Mouse (Mus musculus) ES-E14 (cell line): ENCODE results near the gene Erg. TPM values are rescaled to one million over a fixed set of nuclear protein-coding genes. Genes with fewer than 3 reads are reported as not detected.

Experiments used
- DNase-seq: peaks from one replicate; pipeline ENCODE4 v3.0.0-alpha.2; 2013; ENCODE audit warnings: low read depth, low spot score
- H3K27ac ChIP-seq: 2 replicates; pipeline ENCODE4 v1.5.1; 2012; ENCODE audit warnings: low read depth, mild to moderate bottlenecking, low read length, moderate library complexity, mixed read lengths; ENCODE audit not compliant: poor library complexity, insufficient read depth, severe bottlenecking
- H3K36me3 ChIP-seq: 2 replicates; pipeline ENCODE4 v1.6.1; 2012; ENCODE audit warnings: mild to moderate bottlenecking, low read length, moderate library complexity, mixed read lengths; ENCODE audit not compliant: control insufficient read depth, poor library complexity, insufficient read depth, severe bottlenecking
- H3K4me1 ChIP-seq, 2 experiments: fragments of 150-350 bp in 1 of 2; sonication (generic) in 1 of 2; 2 replicates each; pipeline ENCODE4 v1.6.1; 2012; ENCODE audit warnings: low read length in 2 of 2, mild to moderate bottlenecking in 1 of 2, mixed read lengths in 1 of 2; ENCODE audit not compliant: control insufficient read depth in 2 of 2, insufficient read depth in 2 of 2, poor library complexity in 1 of 2
- H3K4me3 ChIP-seq, 2 experiments: fragments of 150-350 bp in 1 of 2; sonication (generic) in 1 of 2; 2 replicates each; pipeline ENCODE4 v1.5.1; 2012; ENCODE audit warnings: low read length in 2 of 2, low read depth in 1 of 2, mild to moderate bottlenecking in 1 of 2, mixed read lengths in 1 of 2; ENCODE audit not compliant: insufficient read depth in 1 of 2, poor library complexity in 1 of 2, severe bottlenecking in 1 of 2
- H3K9ac ChIP-seq: 2 replicates; pipeline ENCODE4 v1.6.1; 2012; ENCODE audit warnings: low read depth, mild to moderate bottlenecking, low read length, mixed read lengths; ENCODE audit not compliant: poor library complexity, insufficient read depth, severe bottlenecking
- H3K9me3 ChIP-seq: fragments of 150-350 bp; sonication (generic); 2 replicates; pipeline ENCODE4 v1.6.1; 2012; ENCODE audit warnings: low read depth, mild to moderate bottlenecking, low read length; ENCODE audit not compliant: control insufficient read depth, insufficient read depth
- CHD2 ChIP-seq: IDR thresholded peaks from 2 replicates; pipeline ENCODE4 v1.6.1; 2014; ENCODE audit warnings: mild to moderate bottlenecking, low read depth, low read length, inconsistent platforms
- HCFC1 ChIP-seq: IDR thresholded peaks from 2 replicates; pipeline ENCODE4 v1.6.1; 2012; ENCODE audit warnings: low read length, inconsistent platforms, borderline replicate concordance; ENCODE audit not compliant: insufficient read depth
- MAFK ChIP-seq: IDR thresholded peaks from 2 replicates; pipeline ENCODE4 v1.6.1; 2014; ENCODE audit warnings: mild to moderate bottlenecking, low read depth, low read length, inconsistent platforms; ENCODE audit not compliant: insufficient read depth
- ZC3H11A ChIP-seq: IDR thresholded peaks from 2 replicates; pipeline ENCODE4 v1.6.1; 2012; ENCODE audit warnings: low read depth, mild to moderate bottlenecking, inconsistent platforms, low read length, borderline replicate concordance
- ZNF384 ChIP-seq: IDR thresholded peaks from 2 replicates; pipeline ENCODE4 v1.6.1; 2012; ENCODE audit warnings: low read depth, low read length, inconsistent platforms
- in situ Hi-C, 2 experiments: fragments of 600-800 bp; cut with MboI; formaldehyde crosslinking; loops; one replicate each; pipeline ENCODE4 v1.15.1; 2025; ENCODE audit warnings: low sequenced_read_pairs in 2 of 2, inconsistent platforms in 1 of 2; ENCODE audit not compliant: unreplicated experiment in 2 of 2
- total RNA-seq: library from RNA; depleted of rRNA; stranded (reverse); fragments of 300-350 nt; gene quantifications from 2 replicates; pipeline ENCODE4 v1.2.3, GENCODE M21; 2012

The Erg gene
- total RNA-seq, 1 experiment = 0.18 TPM

- Histone ChIP-seq H3K36me3 (no peaks in the 10 kb centered on the region), H3K4me3 (peak overlapping the region; percentile 63 to 72), H3K27ac (no peak overlapping the region), H3K4me1 (peaks cover 0 to 3% of the 10 kb centered on the region in 2 experiments; a peak in 2 of 4 replicates), H3K9ac (peak overlapping the region; percentile 20), H3K9me3 (no peaks in the 10 kb centered on the region)
- in situ Hi-C loops = no loop called here
- no peak for DNase-seq
- TF ChIP-seq ZNF384 (no peak), CHD2 (no peak), MAFK (no peak), ZC3H11A (no peak), HCFC1 (no peak)
Observed at GRCm38 (mm10) chr16:95584751-95585528, 1.5 kb downstream of the Erg start.

- no peak for TF ChIP-seq ZC3H11A
- no peak for TF ChIP-seq CHD2
- no peak for TF ChIP-seq MAFK
- no peak for TF ChIP-seq ZNF384
- no peak for TF ChIP-seq HCFC1
- DNase-seq = no peak
- H3K9me3 ChIP-seq = no peaks in the 10 kb centered on the region
- in situ Hi-C loops = loop anchor here in 1 of 2 experiments (10.0 kb wide), 1 partner anchor 114 kb away; no protein-coding TSS in a partner anchor
- no peak overlapping the region for H3K27ac ChIP-seq
- no peaks in the 10 kb centered on the region for H3K36me3 ChIP-seq
- H3K4me3 ChIP-seq = no peak overlapping the region
- H3K9ac ChIP-seq = no peak overlapping the region
- no peaks in the 10 kb centered on the region for H3K4me1 ChIP-seq
Observed at GRCm38 (mm10) chr16:95579289-95579688, 7.1 kb downstream of the Erg start.

- no peak overlapping the region for H3K9ac ChIP-seq
- H3K36me3 ChIP-seq = no peaks in the 10 kb centered on the region
- TF ChIP-seq HCFC1 (no peak), MAFK (no peak), ZC3H11A (no peak), CHD2 (no peak), ZNF384 (no peak)
- no peaks in the 10 kb centered on the region for H3K9me3 ChIP-seq
- H3K4me1 ChIP-seq = no peaks in the 10 kb centered on the region
- in situ Hi-C loops = loop anchor here in 1 of 2 experiments (10.0 kb wide), 1 partner anchor 108 kb away; no protein-coding TSS in a partner anchor
- no peak for DNase-seq
- H3K27ac ChIP-seq = no peak overlapping the region
- H3K4me3 ChIP-seq = no peak overlapping the region
Observed at GRCm38 (mm10) chr16:95573163-95573562, 13.2 kb downstream of the Erg start.

GRCm38 (mm10) chr16:95570616-95571015 lies 15.8 kb downstream of the Erg start:
- Histone ChIP-seq H3K9ac (no peak overlapping the region), H3K27ac (no peak overlapping the region), H3K9me3 (no peaks in the 10 kb centered on the region), H3K36me3 (no peaks in the 10 kb centered on the region), H3K4me1 (0 out of 4 replicates have a peak, but pooled peaks cover 0 to 1% of the 10 kb centered on the region in 2 experiments), H3K4me3 (no peak overlapping the region)
- in situ Hi-C loops = loop anchor here in 1 of 2 experiments (10.0 kb wide), 1 partner anchor 106 kb away; no protein-coding TSS in a partner anchor
- DNase-seq = peak; percentile 65
- TF ChIP-seq ZNF384 (no peak), CHD2 (no peak), MAFK (no peak), HCFC1 (no peak), ZC3H11A (no peak)
